Mouse (Mus musculus) ovary, postnatal 36 days (tissue): ENCODE data around the gene Slc51b.

ENCODE experiments used
- DNase-seq: peaks from one replicate; pipeline ENCODE4 v3.0.0; 2022; ENCODE audit warnings: low spot score, mixed read lengths

Slc51b gene

DNA sequence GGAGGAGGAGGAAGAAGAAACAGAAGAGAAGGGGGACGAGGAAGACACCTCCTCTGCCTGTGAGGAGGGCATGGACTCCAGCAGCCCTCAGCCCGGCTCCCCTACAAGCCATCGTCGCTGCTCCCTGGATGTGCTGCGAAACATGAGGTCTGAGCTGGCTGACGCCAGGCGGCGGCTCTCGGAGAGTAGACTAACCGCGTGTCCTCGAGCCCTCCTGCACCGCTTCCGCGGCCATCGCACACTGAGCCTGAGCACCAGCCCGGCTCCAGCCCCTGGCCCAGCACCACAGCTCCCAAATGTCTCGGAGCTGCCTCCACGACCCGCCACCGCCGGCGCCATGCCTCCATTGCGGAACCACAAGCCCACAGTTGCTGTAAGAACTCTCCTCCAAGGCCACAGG lies 51.0 kb downstream of the Slc51b start:
- DNase-seq = no peak

DNA sequence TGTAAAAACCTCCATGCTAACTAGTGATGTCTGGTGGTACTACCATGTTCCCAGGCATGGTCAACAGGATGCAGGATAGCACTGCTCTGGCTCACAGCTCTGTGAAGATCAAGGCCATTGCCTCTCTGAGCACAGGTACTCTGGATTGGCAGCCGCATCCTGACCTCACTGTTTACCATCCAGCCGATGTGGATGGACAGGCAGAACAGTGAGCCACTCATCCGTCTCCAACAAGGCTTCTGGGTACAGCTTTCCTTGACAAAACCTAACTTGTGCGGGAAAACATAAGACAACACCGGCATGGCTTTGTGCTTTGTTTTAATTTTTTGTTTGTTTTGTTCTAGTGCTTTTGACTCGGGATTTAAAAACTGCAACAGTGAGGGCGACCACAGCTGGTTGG lies 57.0 kb downstream of the Slc51b start:
- DNase-seq = no peak

DNA sequence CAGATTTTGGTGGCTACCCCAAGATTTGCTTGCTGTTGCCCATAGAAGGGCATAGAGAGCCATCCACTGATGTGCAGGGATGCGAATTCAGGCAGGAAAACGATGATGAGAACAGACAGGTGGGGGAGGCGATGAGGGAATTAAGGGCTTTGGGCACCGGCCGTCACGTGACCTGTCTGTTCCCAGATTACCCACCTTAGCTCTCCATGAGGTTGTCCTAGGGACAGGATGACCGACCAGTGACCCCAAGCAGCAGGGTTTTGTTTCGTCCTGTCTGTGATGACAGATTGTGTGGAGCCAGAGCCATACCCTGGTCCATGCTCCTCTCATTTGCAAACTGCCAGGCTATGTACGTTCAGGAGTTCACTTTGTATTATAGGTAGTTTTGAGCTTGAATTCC lies 59.1 kb downstream of the Slc51b start:
- no peak for DNase-seq
